Mouse (Mus musculus) bone marrow, adult 2 months (tissue): ENCODE data around the gene Wasf3. TPM values are rescaled to one million over a fixed set of nuclear protein-coding genes. Genes with fewer than 3 reads are reported as not detected.
"Not testable (repeated sequence)": the region's sequence is repeated elsewhere in the genome, so short reads cannot be mapped to it uniquely, and the experiment has no call there.

Experiments used
- H3K27ac ChIP-seq: fragments of 200-500 bp; 2 replicates; pipeline ENCODE4 v1.5.1; 2012; ENCODE audit warnings: low read depth, mild to moderate bottlenecking, control low read depth, inconsistent platforms, low read length; ENCODE audit not compliant: control insufficient read depth, poor library complexity, insufficient read depth
- H3K4me1 ChIP-seq: fragments of 200-500 bp; 2 replicates; pipeline ENCODE4 v1.6.1; 2011; ENCODE audit warnings: low read length; ENCODE audit not compliant: control insufficient read depth, insufficient read depth
- H3K4me3 ChIP-seq: fragments of 200-500 bp; replicated peaks from 2 replicates; pipeline ENCODE3; 2011; ENCODE audit warnings: mild to moderate bottlenecking, low read depth, low read length, control low read depth; ENCODE audit not compliant: control insufficient read depth
- CTCF ChIP-seq: fragments of 200-500 bp; IDR thresholded peaks from 2 replicates; pipeline ENCODE4 v1.5.1; 2011; ENCODE audit warnings: low read length, control low read depth; ENCODE audit not compliant: control insufficient read depth, insufficient read depth
- POLR2A ChIP-seq: fragments of 200-500 bp; IDR thresholded peaks from 2 replicates; pipeline ENCODE4 v1.6.1; 2011; ENCODE audit warnings: low read depth, mild to moderate bottlenecking, control low read depth, low read length, borderline replicate concordance; ENCODE audit not compliant: control insufficient read depth
- WGBS: fragments of 180-500 bp; shearing (Covaris S2); methylation state at CpG from one replicate; pipeline ENCODE4 v1.1.7; 2018; 5-methylcytosine and 5-hydroxymethylcytosine counted together
- polyA plus RNA-seq: library from polyadenylated mRNA; stranded (reverse); fragments of >200 nt; gene quantifications from 2 replicates; pipeline ENCODE4 v1.2.4, GENCODE M21; 2011; ENCODE audit warnings: low replicate concordance; ENCODE audit not compliant: missing spikeins, insufficient read depth, insufficient read length

Wasf3 gene
- polyA plus RNA-seq, 1 experiment = 0.67 TPM

DNA sequence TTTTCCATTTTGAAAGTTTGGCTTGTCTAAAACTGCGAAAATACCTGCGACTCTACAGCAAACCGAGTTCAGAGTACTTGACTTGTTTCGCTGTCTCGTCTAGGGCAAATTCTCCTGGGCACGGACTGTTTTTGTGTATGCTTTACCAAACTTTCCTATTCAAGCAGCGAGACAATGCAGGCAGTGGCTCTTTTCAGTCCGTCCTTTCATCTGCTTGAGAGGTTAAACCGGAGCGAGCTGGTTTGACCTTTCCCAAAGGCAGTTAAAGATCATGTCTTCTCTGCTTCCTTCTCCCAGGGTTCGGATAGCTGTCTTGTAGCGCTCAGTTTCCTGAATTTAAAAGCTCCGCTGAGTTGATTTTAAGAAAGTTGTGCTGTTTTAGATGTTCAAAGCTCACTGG lies 1.2 kb downstream of the Wasf3 start:
- WGBS = 30% methylated on average over 13 of the region's 13 CpGs
- Histone ChIP-seq H3K27ac (no peak overlapping the region), H3K4me3 (no peak overlapping the region), H3K4me1 (no peaks in the 10 kb centered on the region)
- TF ChIP-seq CTCF (no peak), POLR2A (no peak)

DNA sequence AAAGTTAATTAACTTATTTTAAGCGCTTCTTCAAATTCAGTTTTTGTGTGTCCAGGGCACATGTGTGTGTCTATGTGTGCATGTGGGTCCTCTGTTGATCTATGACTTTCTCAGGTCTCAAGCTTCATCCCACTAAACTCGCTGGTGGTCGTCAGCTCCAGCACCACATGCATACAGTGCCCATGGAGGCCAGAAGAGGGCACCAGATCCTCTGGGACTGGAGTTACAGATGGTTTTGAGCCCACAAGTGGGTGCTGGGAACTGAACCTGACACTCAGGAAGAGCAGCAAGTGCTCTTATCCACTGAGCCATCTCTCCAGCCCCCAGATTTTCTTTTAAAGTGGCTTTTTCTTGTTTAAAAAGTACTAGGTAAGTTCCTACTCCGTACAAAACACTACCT lies 2.1 kb downstream of the Wasf3 start:
- H3K27ac ChIP-seq = no peak overlapping the region
- 75% methylated on average over 4 of the region's 4 CpGs for WGBS
- no peaks in the 10 kb centered on the region for H3K4me1 ChIP-seq
- H3K4me3 ChIP-seq = no peak overlapping the region
- TF ChIP-seq CTCF (no peak), POLR2A (no peak)

DNA sequence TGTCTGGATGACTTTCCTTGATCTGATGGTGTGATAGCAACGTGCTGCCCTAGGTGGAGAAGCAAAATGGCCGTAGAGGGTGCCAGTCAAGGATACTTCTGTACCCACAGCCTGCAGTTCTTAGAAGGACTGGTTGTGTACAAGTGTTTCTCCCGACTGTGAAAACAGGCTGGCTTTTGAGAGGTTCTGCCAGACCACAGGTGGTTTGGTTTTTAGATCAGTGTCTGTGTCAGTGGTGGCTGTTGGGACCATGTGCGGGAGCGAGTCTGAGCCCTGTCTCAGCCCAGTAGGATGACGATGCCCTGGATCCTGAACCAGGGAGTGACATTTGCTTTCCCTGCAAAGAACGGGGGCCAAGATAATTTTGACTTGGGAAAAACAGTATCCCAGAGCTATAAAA lies 9.8 kb downstream of the Wasf3 start:
- 75% methylated on average over 7 of the region's 7 CpGs for WGBS
- no peaks in the 10 kb centered on the region for H3K4me1 ChIP-seq
- no peak overlapping the region for H3K27ac ChIP-seq
- TF ChIP-seq CTCF = no peak
- no peak for TF ChIP-seq POLR2A
- H3K4me3 ChIP-seq = no peak overlapping the region

DNA sequence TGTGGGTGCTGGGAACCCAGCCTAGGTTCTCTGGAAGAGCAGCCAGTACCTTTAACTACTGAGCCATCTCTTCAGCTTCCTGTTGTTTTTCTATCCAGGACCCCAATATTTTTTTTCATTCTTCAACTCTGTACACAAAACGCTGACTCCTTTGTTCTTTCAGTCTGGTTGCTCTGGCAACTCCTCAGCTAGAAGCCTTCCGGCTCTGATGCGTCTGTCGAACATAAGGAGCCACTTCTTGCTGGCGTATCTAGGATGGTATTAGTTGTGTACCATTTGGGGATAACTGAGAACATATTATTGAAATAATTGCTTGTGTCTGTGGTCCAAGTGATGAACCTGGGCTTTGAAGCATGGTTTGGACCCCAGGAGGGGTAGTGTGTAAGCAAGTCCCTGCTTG lies 12.5 kb downstream of the Wasf3 start:
- 79% methylated on average over 5 of the region's 5 CpGs for WGBS
- H3K27ac ChIP-seq = no peak overlapping the region
- no peak overlapping the region for H3K4me3 ChIP-seq

DNA sequence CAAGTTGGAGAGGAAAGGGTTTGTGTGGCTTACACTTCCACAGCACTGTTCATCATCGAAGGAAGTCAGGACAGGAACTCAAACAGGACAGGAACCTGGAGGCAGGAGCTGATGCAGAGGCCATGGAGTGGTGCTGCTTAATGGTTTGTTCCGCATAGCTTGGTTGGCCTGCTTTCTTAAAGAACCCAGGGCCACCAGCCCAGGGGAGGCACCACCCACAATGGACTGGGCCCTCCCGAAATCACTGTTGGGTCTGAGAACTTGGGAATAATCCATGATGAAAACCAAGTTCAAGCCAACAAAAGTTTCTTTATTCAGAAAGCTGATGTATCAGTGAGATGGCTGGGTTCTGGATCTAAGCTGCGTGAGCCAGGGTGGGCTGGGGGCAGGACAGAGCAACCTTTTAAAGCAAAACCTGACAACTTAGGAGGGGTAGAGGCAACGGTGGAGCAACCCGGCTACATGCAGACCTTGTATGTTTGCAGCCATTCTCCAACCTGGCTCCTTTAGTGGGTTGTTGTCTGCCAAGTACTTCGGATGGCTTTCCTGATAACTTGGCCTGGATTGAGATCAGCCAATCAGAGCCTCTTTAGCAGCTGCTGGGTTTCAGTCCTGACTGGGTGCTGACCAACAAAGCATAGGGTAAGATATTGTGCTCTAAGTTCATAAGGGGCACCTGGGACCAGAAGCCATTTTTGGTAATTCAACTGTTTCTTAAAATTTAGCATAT lies 13.8 kb downstream of the Wasf3 start:
- no peaks in the 10 kb centered on the region for H3K4me1 ChIP-seq
- no peak overlapping the region for H3K4me3 ChIP-seq
- 79% methylated on average over 7 of the region's 7 CpGs for WGBS
- TF ChIP-seq CTCF (no peak), POLR2A (no peak)
- no peak overlapping the region for H3K27ac ChIP-seq

More for the DNA sequence above, 12.5 kb downstream of the Wasf3 start:
- no peaks in the 10 kb centered on the region for H3K4me1 ChIP-seq
- TF ChIP-seq CTCF (no peak), POLR2A (no peak)

DNA sequence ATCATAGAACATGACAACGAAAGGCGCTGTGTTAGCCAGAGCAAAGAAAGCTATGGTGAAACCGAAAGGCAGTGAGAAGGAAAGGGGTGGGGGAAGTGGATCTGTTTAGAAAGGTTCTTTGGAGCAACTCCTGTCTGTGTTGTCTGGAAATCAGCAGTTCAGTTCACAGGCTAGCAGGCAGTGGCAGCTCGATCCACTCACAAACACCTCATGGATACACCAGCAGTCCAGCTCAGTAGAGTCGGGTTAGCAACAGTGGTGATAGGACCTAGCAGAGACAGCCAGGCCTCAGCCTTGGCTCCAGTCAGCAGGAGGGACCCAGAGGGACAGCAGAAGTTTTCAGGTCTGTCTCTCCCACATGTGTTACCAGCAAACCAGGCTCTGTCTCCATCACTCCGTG lies 16.2 kb downstream of the Wasf3 start:
- H3K27ac ChIP-seq, H3K4me1 ChIP-seq, H3K4me3 ChIP-seq: not testable (repeated sequence)
- 85% methylated on average over 6 of the region's 6 CpGs for WGBS

DNA sequence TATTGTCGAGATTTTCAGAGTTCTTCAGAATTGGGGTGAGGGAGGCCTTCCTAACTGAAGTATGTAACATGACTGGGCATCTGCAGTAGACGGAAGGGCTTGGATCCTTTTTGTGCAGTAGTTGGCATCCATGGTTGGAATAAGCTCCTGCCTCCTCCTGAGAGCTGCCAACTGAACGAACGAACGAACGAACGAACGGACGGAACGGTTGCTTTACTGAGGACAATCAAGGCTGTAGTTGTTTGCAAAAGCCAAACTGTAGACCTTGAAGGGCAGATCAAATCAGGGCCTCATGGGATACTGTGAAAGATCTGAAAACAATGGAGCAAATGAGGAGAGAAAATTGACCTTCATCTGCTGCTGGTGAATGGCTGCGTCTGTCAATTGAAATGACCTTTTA lies 17.5 kb downstream of the Wasf3 start:
- Histone ChIP-seq H3K4me1 (no peaks in the 10 kb centered on the region), H3K4me3 (no peak overlapping the region), H3K27ac (no peak overlapping the region)
- TF ChIP-seq CTCF (no peak), POLR2A (no peak)
- WGBS = 79% methylated on average over 11 of the region's 11 CpGs

DNA sequence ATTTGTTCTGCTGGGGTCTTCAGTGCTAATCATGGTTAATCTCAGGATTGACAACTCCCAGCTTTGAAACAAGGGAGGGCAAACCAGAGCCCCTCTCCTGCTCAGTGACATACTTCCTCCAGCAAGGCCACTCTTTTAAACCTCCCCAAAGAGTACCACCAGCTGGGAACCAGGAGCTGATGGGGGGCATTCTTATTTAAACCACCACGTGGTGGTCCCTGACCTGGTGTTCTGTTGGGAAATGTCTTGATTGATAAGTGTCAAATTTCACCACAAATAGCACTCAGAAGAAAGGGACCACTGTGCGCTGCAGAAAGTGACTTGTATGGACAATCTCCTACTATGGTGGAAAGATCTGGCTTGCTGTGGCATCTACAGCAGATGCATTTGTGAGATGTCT lies 19.1 kb downstream of the Wasf3 start:
- no peaks in the 10 kb centered on the region for H3K4me1 ChIP-seq
- 53% methylated on average over 2 of the region's 2 CpGs for WGBS
- H3K27ac ChIP-seq = no peak overlapping the region
- TF ChIP-seq POLR2A (no peak), CTCF (no peak)
- H3K4me3 ChIP-seq = no peak overlapping the region

DNA sequence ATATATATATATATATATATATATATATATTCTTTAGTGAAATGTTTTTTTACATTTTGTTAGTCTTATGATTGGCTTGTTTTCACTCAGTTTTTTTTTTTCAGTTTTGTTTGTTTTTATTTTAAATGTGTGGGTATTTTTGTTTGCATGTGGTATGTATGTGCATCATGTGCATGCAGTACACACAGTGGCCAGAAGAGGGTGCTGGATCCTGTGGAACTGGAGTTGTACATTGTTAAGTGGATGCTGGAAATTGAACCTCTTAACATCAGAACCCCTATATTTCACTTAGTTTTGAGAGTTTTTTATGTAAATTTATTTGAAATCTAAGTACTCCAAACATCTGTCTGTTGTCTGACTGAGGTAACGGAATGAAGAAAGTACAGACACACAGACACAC lies 21.3 kb downstream of the Wasf3 start:
- 73% methylated on average over 1 of the region's 1 CpGs for WGBS
- H3K27ac ChIP-seq = no peak overlapping the region

More for the DNA sequence above, 21.3 kb downstream of the Wasf3 start:
- H3K4me1 ChIP-seq = no peaks in the 10 kb centered on the region
- H3K4me3 ChIP-seq = no peak overlapping the region
- no peak for TF ChIP-seq POLR2A
- no peak for TF ChIP-seq CTCF
